Mouse (Mus musculus): Measurements from ENCODE around the gene Cc2d1a. TPM values are rescaled to one million over a fixed set of nuclear protein-coding genes. Genes with fewer than 3 reads are reported as not detected.

The Cc2d1a gene
- total RNA-seq, 2 experiments from 2014 or later: 6.9 to 8.6 TPM

- ATAC-seq (replicated peaks; ENCODE audit: low FRiP score, low TSS enrichment, poor library complexity, severe bottlenecking): no peak
Measured at GRCm38 (mm10) chr8:84115646-84116045, 32.1 kb downstream of the Cc2d1a start.

GRCm38 (mm10) chr8:84106216-84107040 is 41.3 kb downstream of the Cc2d1a start:
- ATAC-seq (replicated peaks; ENCODE audit: low FRiP score, low TSS enrichment, poor library complexity, severe bottlenecking): no peak

DNA sequence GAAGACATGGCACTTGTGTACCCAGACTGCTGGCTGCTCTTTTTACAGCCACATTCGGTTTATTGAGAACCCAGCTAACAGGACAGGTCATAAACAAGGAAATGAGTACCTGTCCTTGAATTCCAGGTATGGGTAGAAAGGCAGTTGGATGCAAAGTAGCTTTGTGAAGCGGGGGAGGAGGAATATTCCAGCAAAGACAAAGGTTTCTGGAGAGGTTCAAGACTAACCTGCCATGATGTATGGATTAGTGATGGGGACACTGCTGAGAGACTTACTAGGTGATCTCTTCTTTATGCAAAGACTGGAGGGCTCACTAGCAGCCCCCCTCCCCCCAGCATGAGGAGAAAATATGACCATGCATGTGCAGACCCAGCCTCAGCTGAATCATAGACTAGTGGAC is 42.1 kb downstream of the Cc2d1a start:
- ATAC-seq (replicated peaks; ENCODE audit: low FRiP score, low TSS enrichment, poor library complexity, severe bottlenecking): no peak

GRCm38 (mm10) chr8:84104697-84105609 is 42.8 kb downstream of the Cc2d1a start, which contains the start of gene Dcaf15:
Dcaf15 (minus strand) TSS chr8:84104768.
- peak; percentile 98 for ATAC-seq (replicated peaks; ENCODE audit: low FRiP score, low TSS enrichment, poor library complexity, severe bottlenecking)

- ATAC-seq (replicated peaks; ENCODE audit: low FRiP score, low TSS enrichment, poor library complexity, severe bottlenecking): peak; percentile 56
Measured at GRCm38 (mm10) chr8:84104221-84104620, 43.5 kb downstream of the Cc2d1a start.

DNA sequence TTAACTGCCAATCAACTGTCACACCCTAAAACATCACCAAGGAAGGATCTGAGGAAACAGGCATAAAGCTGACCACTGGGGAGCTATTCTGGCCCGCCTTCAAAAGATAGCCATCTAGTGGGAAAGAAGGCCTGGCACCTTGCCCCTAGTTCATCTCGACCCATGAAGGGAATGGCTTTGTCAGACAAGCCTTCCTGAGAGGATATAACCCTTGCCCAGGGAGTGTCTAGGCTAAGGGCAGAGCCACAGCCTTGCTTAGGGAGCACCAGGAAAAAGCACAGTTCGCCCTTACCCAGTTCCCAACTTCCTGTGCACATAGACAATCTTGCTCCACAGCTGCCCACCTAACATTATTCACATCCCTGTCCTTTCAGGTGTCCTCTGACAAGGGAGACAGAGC is 44.1 kb downstream of the Cc2d1a start:
- ATAC-seq (replicated peaks; ENCODE audit: low FRiP score, low TSS enrichment, poor library complexity, severe bottlenecking): no peak

DNA sequence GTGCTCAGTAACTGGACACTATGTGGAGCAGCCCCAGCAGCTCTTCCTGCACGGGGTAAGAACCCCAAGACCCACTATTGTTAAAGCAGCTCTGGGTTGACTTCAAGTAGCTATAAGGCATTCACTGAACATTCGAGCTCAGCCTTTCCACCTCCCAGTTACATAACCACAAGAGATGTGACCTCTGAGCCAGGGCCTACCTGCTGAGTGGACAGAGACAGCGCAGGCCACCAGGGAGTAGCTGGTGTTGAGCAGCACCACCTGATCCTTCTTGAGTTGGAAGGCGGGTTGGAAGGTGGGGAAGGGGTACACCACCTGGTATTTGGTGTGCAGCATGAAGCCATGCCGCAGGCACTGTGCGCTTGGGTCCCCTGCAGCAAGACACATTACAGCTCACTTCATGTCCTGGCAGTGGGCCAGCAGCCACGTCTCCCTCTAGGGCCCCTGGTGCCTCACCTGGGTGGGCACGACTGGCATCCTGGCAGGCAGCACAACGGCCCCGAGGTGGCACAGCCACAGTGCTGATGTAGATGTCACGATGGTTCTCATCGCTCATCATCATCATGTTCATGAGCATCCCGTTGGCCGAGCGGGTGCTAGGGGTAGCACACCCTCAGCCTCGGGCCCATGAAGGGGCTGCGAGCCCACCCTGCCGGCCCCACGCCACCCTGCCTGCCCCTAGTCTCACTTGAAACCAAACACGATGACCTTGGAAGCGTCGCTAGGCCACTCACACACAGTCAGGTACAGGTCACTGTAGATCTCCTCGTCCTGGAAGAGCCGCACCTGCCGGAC is 46.1 kb downstream of the Cc2d1a start:
- ATAC-seq (replicated peaks; ENCODE audit: low FRiP score, low TSS enrichment, poor library complexity, severe bottlenecking): no peak

GRCm38 (mm10) chr8:84098376-84098775 is 49.4 kb downstream of the Cc2d1a start:
- no peak for ATAC-seq (replicated peaks; ENCODE audit: low FRiP score, low TSS enrichment, poor library complexity, severe bottlenecking)

DNA sequence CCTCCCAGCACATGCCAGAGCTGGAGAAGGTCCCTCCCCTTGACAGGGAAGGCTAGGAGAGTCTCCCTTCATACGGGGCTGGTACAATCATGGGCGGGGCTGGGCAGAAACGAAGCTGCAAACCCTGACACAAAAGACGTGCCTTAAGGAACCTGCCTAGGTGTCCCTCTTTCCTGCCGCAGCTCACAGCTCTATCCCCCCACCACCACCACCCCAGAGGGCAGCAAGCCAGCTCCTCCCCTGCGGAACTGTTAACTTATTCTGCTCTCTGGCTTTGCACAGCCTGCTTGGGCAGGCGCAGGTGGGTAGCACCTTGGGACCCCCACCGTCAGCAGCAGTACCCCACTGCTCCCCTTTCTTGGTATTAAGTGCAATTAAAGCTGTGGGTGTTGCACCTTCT is 51.7 kb downstream of the Cc2d1a start:
- no peak for ATAC-seq (replicated peaks; ENCODE audit: low FRiP score, low TSS enrichment, poor library complexity, severe bottlenecking)

- no peak for ATAC-seq (replicated peaks; ENCODE audit: low FRiP score, low TSS enrichment, poor library complexity, severe bottlenecking)
Measured at GRCm38 (mm10) chr8:84090585-84090984, 57.2 kb downstream of the Cc2d1a start.

GRCm38 (mm10) chr8:84089277-84089676 is 58.5 kb downstream of the Cc2d1a start:
- ATAC-seq (replicated peaks; ENCODE audit: low FRiP score, low TSS enrichment, poor library complexity, severe bottlenecking): no peak

GRCm38 (mm10) chr8:84087821-84088220 is 59.9 kb downstream of the Cc2d1a start:
- ATAC-seq (replicated peaks; ENCODE audit: low FRiP score, low TSS enrichment, poor library complexity, severe bottlenecking): no peak

- ATAC-seq (replicated peaks; ENCODE audit: low FRiP score, low TSS enrichment, poor library complexity, severe bottlenecking): no peak
Measured at GRCm38 (mm10) chr8:84087156-84087555, 60.6 kb downstream of the Cc2d1a start.

DNA sequence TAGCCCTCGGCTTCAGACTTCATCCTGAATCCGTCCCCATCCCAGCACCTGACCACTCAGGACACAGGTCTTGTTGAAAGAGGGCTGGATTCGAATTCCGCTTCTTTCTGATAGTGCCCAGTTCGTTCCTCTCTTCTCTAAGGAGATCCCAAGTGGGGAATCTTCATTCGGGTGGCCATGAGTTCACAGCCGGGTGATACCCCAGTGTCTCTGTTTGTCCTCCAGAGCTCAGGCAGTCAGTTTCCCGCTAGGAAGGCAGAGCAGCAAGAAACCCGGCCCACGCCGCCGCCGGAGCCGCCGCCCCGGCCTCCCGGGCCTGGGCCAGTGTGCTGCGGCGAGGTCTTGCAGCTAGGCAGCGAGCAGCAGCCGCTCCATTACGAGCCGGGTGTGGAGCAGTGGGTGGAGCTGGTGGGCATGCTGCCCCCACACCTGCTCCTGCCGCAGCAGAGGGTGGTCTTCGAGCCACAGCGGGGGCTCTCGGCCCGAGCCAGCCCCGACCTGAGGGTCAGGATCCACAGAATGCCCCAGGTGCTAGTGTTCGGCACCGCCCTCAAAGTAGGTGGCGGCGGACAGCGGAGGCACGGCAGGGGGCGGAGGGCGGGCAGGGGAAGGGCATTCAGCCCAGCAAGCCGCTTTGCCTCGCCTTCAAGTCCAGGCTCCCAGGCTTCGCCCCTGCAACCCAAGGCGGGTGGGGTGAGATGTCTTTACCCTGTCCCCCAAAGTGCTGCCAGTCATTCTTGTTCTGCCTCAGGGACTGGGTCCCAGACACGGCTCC is 63.2 kb downstream of the Cc2d1a start:
- ATAC-seq (replicated peaks; ENCODE audit: low FRiP score, low TSS enrichment, poor library complexity, severe bottlenecking): no peak

GRCm38 (mm10) chr8:84083829-84084241 is 63.9 kb downstream of the Cc2d1a start:
- ATAC-seq (replicated peaks; ENCODE audit: low FRiP score, low TSS enrichment, poor library complexity, severe bottlenecking): no peak
